Mouse (Mus musculus): ENCODE results near the gene Olfr1080. TPM values are rescaled to one million over a fixed set of nuclear protein-coding genes. Genes with fewer than 3 reads are reported as not detected.

Gene Olfr1080
- polyA plus RNA-seq (2015; fragmentation: Illumina TruSeq; extraction: RNeasy Lipid Tissue Mini Kit (QIAGEN cat#74804); ENCODE audit: insufficient read depth, low replicate concordance), result not detected

GRCm38 (mm10) chr2:86558135-86558534, at the start of gene Olfr1080:
TSS of gene Olfr1080 (minus strand) at chr2:86558235.

GRCm38 (mm10) chr2:86598866-86599265, 40.8 kb upstream of the Olfr1080 start, which contains the start of gene Olfr1082:
TSS of gene Olfr1082 (minus strand) at chr2:86598966.

GRCm38 (mm10) chr2:86542380-86542779, 15.7 kb downstream of the Olfr1080 start, which contains the start of gene Olfr1079:
TSS of gene Olfr1079 (minus strand) at chr2:86542480.

GRCm38 (mm10) chr2:86508161-86508560, 49.9 kb downstream of the Olfr1080 start, which contains the start of gene Olfr1076:
TSS of gene Olfr1076 (plus strand) at chr2:86508461.

Other genes starting within 250 kb of the Olfr1080 start
- gene Olfr1053, start 243.0 kb downstream of the Olfr1080 start, polyA plus RNA-seq (2015; fragmentation: Illumina TruSeq; extraction: RNeasy Lipid Tissue Mini Kit (QIAGEN cat#74804); ENCODE audit: insufficient read depth, low replicate concordance), result not detected
- gene Olfr1054, start 222.8 kb downstream of the Olfr1080 start, polyA plus RNA-seq (2015; fragmentation: Illumina TruSeq; extraction: RNeasy Lipid Tissue Mini Kit (QIAGEN cat#74804); ENCODE audit: insufficient read depth, low replicate concordance), result not detected
- not detected for gene Olfr1055, start 208.0 kb downstream of the Olfr1080 start, polyA plus RNA-seq (2015; fragmentation: Illumina TruSeq; extraction: RNeasy Lipid Tissue Mini Kit (QIAGEN cat#74804); ENCODE audit: insufficient read depth, low replicate concordance)
- not detected for gene Olfr1056, start 195.8 kb downstream of the Olfr1080 start, polyA plus RNA-seq (2015; fragmentation: Illumina TruSeq; extraction: RNeasy Lipid Tissue Mini Kit (QIAGEN cat#74804); ENCODE audit: insufficient read depth, low replicate concordance)
- gene Olfr1057, start 179.8 kb downstream of the Olfr1080 start, polyA plus RNA-seq (2015; fragmentation: Illumina TruSeq; extraction: RNeasy Lipid Tissue Mini Kit (QIAGEN cat#74804); ENCODE audit: insufficient read depth, low replicate concordance), result not detected
- not detected for gene Olfr1058, start 169.7 kb downstream of the Olfr1080 start, polyA plus RNA-seq (2015; fragmentation: Illumina TruSeq; extraction: RNeasy Lipid Tissue Mini Kit (QIAGEN cat#74804); ENCODE audit: insufficient read depth, low replicate concordance)
- not detected for gene Olfr1061, start 144.2 kb downstream of the Olfr1080 start, polyA plus RNA-seq (2015; fragmentation: Illumina TruSeq; extraction: RNeasy Lipid Tissue Mini Kit (QIAGEN cat#74804); ENCODE audit: insufficient read depth, low replicate concordance)
- gene Olfr1062, start 131.5 kb downstream of the Olfr1080 start, polyA plus RNA-seq (2015; fragmentation: Illumina TruSeq; extraction: RNeasy Lipid Tissue Mini Kit (QIAGEN cat#74804); ENCODE audit: insufficient read depth, low replicate concordance), result not detected
- not detected for gene Olfr1065, start 107.6 kb downstream of the Olfr1080 start, polyA plus RNA-seq (2015; fragmentation: Illumina TruSeq; extraction: RNeasy Lipid Tissue Mini Kit (QIAGEN cat#74804); ENCODE audit: insufficient read depth, low replicate concordance)
- not detected for gene Olfr1066, start 102.0 kb downstream of the Olfr1080 start, polyA plus RNA-seq (2015; fragmentation: Illumina TruSeq; extraction: RNeasy Lipid Tissue Mini Kit (QIAGEN cat#74804); ENCODE audit: insufficient read depth, low replicate concordance)
- gene Olfr228, start 70.8 kb downstream of the Olfr1080 start, polyA plus RNA-seq (2015; fragmentation: Illumina TruSeq; extraction: RNeasy Lipid Tissue Mini Kit (QIAGEN cat#74804); ENCODE audit: insufficient read depth, low replicate concordance), result not detected
- gene Olfr1076, start 49.8 kb downstream of the Olfr1080 start, polyA plus RNA-seq (2015; fragmentation: Illumina TruSeq; extraction: RNeasy Lipid Tissue Mini Kit (QIAGEN cat#74804); ENCODE audit: insufficient read depth, low replicate concordance), result not detected
- gene Olfr1079, start 15.8 kb downstream of the Olfr1080 start, polyA plus RNA-seq (2015; fragmentation: Illumina TruSeq; extraction: RNeasy Lipid Tissue Mini Kit (QIAGEN cat#74804); ENCODE audit: insufficient read depth, low replicate concordance), result not detected
- gene Olfr1082, start 40.7 kb upstream of the Olfr1080 start, polyA plus RNA-seq (2015; fragmentation: Illumina TruSeq; extraction: RNeasy Lipid Tissue Mini Kit (QIAGEN cat#74804); ENCODE audit: insufficient read depth, low replicate concordance), result not detected
- not detected for gene Olfr1084, start 81.5 kb upstream of the Olfr1080 start, polyA plus RNA-seq (2015; fragmentation: Illumina TruSeq; extraction: RNeasy Lipid Tissue Mini Kit (QIAGEN cat#74804); ENCODE audit: insufficient read depth, low replicate concordance)
- gene Olfr1085, start 103.8 kb upstream of the Olfr1080 start, polyA plus RNA-seq (2015; fragmentation: Illumina TruSeq; extraction: RNeasy Lipid Tissue Mini Kit (QIAGEN cat#74804); ENCODE audit: insufficient read depth, low replicate concordance), result not detected
- not detected for gene Olfr1086, start 121.9 kb upstream of the Olfr1080 start, polyA plus RNA-seq (2015; fragmentation: Illumina TruSeq; extraction: RNeasy Lipid Tissue Mini Kit (QIAGEN cat#74804); ENCODE audit: insufficient read depth, low replicate concordance)
- gene Olfr1087, start 140.2 kb upstream of the Olfr1080 start, polyA plus RNA-seq (2015; fragmentation: Illumina TruSeq; extraction: RNeasy Lipid Tissue Mini Kit (QIAGEN cat#74804); ENCODE audit: insufficient read depth, low replicate concordance), result not detected
- not detected for gene Olfr1089, start 175.5 kb upstream of the Olfr1080 start, polyA plus RNA-seq (2015; fragmentation: Illumina TruSeq; extraction: RNeasy Lipid Tissue Mini Kit (QIAGEN cat#74804); ENCODE audit: insufficient read depth, low replicate concordance)
- not detected for gene Olfr1090, start 200.8 kb upstream of the Olfr1080 start, polyA plus RNA-seq (2015; fragmentation: Illumina TruSeq; extraction: RNeasy Lipid Tissue Mini Kit (QIAGEN cat#74804); ENCODE audit: insufficient read depth, low replicate concordance)
- gene Olfr1093, start 224.2 kb upstream of the Olfr1080 start, polyA plus RNA-seq (2015; fragmentation: Illumina TruSeq; extraction: RNeasy Lipid Tissue Mini Kit (QIAGEN cat#74804); ENCODE audit: insufficient read depth, low replicate concordance), result not detected